Mouse (Mus musculus) layer of hippocampus, adult 11-12 months (tissue): ENCODE measurements at regions not wholly inside any gene's neighbourhood (a gene's known extent, or its start where the extent isn't known, plus 50 kb on each side); places are given as distances from the start of the nearest gene placed in this dataset.

Source experiments
- DNase-seq: peaks from one replicate; pipeline ENCODE4 v3.0.0; 2022; ENCODE audit warnings: low spot score

GRCm38 (mm10) chr5:148454200-148454599 lies 54.5 kb upstream of the Slc7a1 start:
- DNase-seq = no peak

DNA sequence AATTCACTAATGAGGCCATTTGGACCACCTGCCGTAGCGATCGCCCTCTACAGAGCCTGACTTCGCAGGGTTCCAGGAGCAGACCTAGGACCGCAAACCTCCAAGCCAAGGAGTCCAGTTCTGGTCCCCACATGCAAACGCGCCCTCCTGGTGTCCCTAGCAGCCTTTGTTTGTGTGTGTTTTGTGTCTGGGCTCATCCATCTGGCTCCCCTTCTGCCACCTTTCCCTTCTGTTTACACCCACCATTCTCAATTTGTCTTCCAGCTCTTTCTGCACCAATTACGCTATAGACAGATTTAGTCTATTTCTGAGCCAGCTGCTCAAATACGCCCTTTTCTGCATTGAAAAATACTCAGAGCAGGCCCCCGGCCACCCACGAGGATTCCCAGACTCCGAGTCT lies 54.1 kb upstream of the Slc7a1 start:
- DNase-seq = peak; percentile 75

DNA sequence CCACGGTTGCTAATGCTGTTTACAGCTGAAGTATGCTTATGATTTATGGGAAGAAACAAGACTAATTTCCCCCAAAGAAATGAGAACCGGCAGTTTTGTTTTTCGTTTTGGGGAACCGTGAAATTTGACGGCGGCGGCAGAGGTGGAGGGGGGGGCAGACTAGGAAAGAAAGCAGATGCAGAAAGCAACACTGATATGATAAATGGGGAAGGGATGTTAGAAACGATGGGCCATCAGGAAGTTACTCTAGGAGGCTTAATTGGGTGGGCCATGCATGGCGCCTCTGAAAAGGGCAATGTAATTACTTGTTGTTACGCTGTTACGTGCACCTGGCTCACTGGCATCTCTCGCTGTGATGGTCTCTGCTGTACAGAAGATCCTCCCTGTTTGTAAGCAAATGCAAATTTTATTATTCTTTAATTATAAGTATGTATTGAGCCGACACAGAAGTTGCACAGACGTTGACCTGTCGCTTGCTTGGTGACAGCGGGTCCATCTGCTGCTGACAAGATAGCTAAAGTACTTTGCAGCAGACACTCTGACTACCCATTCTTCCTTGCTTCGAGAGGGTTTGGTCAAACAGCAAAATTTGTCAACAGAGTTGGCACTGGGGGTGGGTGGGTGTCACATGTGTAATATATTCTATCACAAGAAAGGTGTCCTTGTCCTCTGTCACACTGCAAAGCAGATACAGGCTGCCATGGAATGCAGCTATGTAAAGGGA lies 53.4 kb upstream of the Slc7a1 start:
- DNase-seq = no peak

GRCm38 (mm10) chr5:148451811-148452210 lies 52.1 kb upstream of the Slc7a1 start:
- peak; percentile 39 for DNase-seq

DNA sequence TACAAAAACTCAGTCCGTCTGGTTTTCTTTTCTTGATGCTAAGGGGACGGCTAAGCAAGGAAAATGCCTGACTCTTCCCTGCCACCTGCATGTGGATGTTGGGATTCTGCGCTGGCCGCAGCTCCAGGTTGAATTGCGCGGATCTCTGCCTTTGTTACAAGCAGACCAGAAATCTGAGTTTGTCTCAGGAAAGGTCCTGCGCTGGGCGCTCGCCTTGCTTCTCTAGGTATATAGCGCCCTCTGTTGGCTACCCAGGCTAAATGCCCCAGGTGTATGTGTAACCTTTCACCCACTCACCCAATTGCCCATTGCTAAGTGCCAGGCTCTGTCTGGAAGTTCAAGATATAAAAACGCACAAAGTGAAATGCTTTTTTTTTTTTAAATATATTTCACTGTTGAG lies 51.2 kb upstream of the Slc7a1 start:
- peak; percentile 60 for DNase-seq
